Mouse (Mus musculus): ENCODE measurements at regions not wholly inside any gene's neighbourhood (a gene's known extent, or its start where the extent isn't known, plus 50 kb on each side); places are given as distances from the start of the nearest gene placed in this dataset.

DNA sequence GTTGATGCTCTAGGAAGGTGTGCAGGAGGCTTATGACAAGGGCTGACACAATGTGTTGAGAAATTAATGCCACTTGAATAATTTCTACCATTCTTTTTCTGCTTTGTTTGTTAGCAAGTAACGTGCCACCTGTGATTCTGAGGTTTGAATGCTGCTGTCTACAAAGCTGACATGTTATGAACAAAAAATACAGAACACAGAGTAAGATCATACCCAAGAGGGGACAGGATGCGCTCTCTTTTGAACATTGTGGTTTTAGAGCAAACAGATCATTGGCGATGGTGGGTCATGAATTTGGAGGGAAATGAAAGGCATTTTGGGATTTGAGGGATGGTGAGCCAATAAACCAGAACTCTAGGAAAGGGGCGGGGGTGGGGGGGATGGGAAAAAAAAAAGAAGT lies 73.3 kb upstream of the Satb1 start:
- intact Hi-C loops (cut with DNase I): no loop called here

DNA sequence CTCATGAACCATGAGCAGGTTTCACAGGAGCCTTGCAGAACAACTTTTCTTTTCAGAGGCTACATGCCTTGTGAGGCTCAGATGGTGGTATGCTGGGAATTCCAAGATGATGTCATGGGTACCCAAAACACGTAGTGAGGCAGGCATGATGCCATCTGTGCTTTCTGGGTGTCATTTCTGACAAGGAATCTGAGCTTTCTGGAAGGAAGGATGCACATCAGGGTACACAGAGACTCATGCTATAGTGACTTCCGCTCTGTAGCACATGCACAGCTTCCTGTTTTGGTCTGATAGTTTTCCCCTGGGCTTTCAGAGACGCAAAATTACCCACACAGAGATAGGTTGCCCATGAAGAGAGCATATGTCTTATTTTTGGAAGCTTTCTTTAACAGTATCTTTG lies 70.8 kb upstream of the Satb1 start:
- intact Hi-C loops (cut with DNase I): no loop called here
- TF ChIP-seq EP300 (IDR thresholded peaks at IDR 0.05; ENCODE audit: insufficient read depth, low read depth, low read length): no peak

More for the DNA sequence above, 73.3 kb upstream of the Satb1 start:
- no peak overlapping the region for H3K9ac ChIP-seq (ENCODE audit: low read depth, low read length)
- H3K79me2 ChIP-seq (replicated peaks; ENCODE audit: control insufficient read depth, insufficient read depth, low read length): no peaks in the 10 kb centered on the region
- no peak overlapping the region for H3K4me3 ChIP-seq
- H3K36me3 ChIP-seq (ENCODE audit: control insufficient read depth, insufficient read depth, low read length): no peaks in the 10 kb centered on the region
- 0 out of 2 replicates have a peak, but pooled peaks cover 1% of the 10 kb centered on the region for H3K4me1 ChIP-seq (ENCODE audit: control insufficient read depth, insufficient read depth, low read length)
- DNase-seq: no peak
- no peak for TF ChIP-seq EP300 (IDR thresholded peaks at IDR 0.05; ENCODE audit: insufficient read depth, low read depth, low read length)
- no peak overlapping the region for H3K27ac ChIP-seq
- H3K27me3 ChIP-seq (ENCODE audit: control insufficient read depth, insufficient read depth, low read length): no peaks in the 10 kb centered on the region
- WGBS: 77% methylated on average over 4 of the region's 4 CpGs

DNA sequence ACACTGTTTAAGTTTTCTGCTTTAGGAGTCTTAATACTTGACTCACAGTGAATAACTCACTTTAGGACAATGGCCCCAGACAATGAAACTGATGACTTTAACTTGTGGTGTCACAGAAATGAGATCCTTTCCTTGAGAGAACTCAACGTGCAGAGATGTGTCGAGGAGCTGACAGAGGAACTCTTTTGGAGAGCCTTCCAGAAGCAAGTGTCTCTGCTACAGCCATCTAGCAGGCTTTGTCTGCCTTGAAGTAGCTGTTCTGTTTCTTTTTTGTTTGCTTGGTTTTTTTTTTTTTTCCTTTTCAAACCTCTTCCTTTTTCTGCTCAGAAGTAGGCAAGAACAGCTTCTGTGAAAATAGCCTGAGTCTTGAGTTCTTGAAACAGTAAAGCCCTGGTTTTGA lies 66.3 kb upstream of the Satb1 start:
- TF ChIP-seq POLR2A (IDR thresholded peaks at IDR 0.05; ENCODE audit: insufficient read depth, low read depth, low read length): no peak
- TF ChIP-seq CTCF (IDR thresholded peaks at IDR 0.05): no peak
- no peak for TF ChIP-seq EP300 (IDR thresholded peaks at IDR 0.05; ENCODE audit: insufficient read depth, low read depth, low read length)

More for the DNA sequence above, 70.8 kb upstream of the Satb1 start:
- Histone ChIP-seq H3K4me1 (ENCODE audit: control insufficient read depth, insufficient read depth, low read length) (0 out of 2 replicates have a peak, but pooled peaks cover 1% of the 10 kb centered on the region), H3K79me2 (replicated peaks; ENCODE audit: control insufficient read depth, insufficient read depth, low read length) (no peaks in the 10 kb centered on the region), H3K9ac (ENCODE audit: low read depth, low read length) (no peak overlapping the region), H3K4me3 (no peak overlapping the region), H3K36me3 (ENCODE audit: control insufficient read depth, insufficient read depth, low read length) (no peaks in the 10 kb centered on the region), H3K27me3 (ENCODE audit: control insufficient read depth, insufficient read depth, low read length) (no peaks in the 10 kb centered on the region), H3K27ac (no peak overlapping the region)
- peak in 1 of 2 experiments; percentile 4 for DNase-seq
- whole genome bisulfite sequencing: 15% methylated on average over 3 of the region's 3 CpGs

DNA sequence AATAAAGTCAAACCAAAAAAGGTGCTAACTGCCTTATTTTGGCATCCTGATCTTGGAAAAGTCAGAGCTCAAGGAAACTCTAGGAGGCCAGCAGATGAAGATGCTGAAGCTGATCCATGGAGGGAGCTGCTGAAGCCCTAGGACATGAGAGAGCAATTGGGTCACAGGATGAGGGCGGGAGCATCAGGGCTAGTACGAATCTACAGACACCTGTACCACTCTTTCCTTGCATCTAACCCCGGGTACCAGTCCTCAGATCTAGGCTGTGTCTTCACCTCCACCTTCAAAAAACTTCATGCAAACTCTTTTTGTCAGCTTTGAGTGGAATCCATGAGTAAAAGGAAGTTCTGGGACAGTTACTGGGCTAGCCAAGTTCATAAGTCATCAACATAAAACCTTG lies 63.1 kb upstream of the Satb1 start:
- no peaks in the 10 kb centered on the region for H3K27me3 ChIP-seq (ENCODE audit: control insufficient read depth, insufficient read depth, low read length)
- no peak overlapping the region for H3K4me3 ChIP-seq
- H3K9ac ChIP-seq (ENCODE audit: low read depth, low read length): no peak overlapping the region
- no peak for TF ChIP-seq CTCF (IDR thresholded peaks at IDR 0.05)
- no peak for TF ChIP-seq EP300 (IDR thresholded peaks at IDR 0.05; ENCODE audit: insufficient read depth, low read depth, low read length)
- no peak for TF ChIP-seq POLR2A (IDR thresholded peaks at IDR 0.05; ENCODE audit: insufficient read depth, low read depth, low read length)
- H3K4me1 ChIP-seq (ENCODE audit: control insufficient read depth, insufficient read depth, low read length): no peaks in the 10 kb centered on the region
- no peaks in the 10 kb centered on the region for H3K79me2 ChIP-seq (replicated peaks; ENCODE audit: control insufficient read depth, insufficient read depth, low read length)
- no peak overlapping the region for H3K27ac ChIP-seq
- 81% methylated on average over 3 of the region's 3 CpGs for WGBS
- no peaks in the 10 kb centered on the region for H3K36me3 ChIP-seq (ENCODE audit: control insufficient read depth, insufficient read depth, low read length)
- intact Hi-C loops (cut with DNase I): no loop called here
- no peak for DNase-seq

More for the DNA sequence above, 66.3 kb upstream of the Satb1 start:
- 0 out of 2 replicates have a peak, but pooled peaks cover 1% of the 10 kb centered on the region for H3K4me1 ChIP-seq (ENCODE audit: control insufficient read depth, insufficient read depth, low read length)
- no peak overlapping the region for H3K27ac ChIP-seq
- H3K9ac ChIP-seq (ENCODE audit: low read depth, low read length): no peak overlapping the region
- H3K27me3 ChIP-seq (ENCODE audit: control insufficient read depth, insufficient read depth, low read length): no peaks in the 10 kb centered on the region
- no peak for DNase-seq
- intact Hi-C loops (cut with DNase I): no loop called here
- H3K36me3 ChIP-seq (ENCODE audit: control insufficient read depth, insufficient read depth, low read length): no peaks in the 10 kb centered on the region
- no peaks in the 10 kb centered on the region for H3K79me2 ChIP-seq (replicated peaks; ENCODE audit: control insufficient read depth, insufficient read depth, low read length)
- H3K4me3 ChIP-seq: no peak overlapping the region
- 55% methylated on average over 2 of the region's 2 CpGs for WGBS

DNA sequence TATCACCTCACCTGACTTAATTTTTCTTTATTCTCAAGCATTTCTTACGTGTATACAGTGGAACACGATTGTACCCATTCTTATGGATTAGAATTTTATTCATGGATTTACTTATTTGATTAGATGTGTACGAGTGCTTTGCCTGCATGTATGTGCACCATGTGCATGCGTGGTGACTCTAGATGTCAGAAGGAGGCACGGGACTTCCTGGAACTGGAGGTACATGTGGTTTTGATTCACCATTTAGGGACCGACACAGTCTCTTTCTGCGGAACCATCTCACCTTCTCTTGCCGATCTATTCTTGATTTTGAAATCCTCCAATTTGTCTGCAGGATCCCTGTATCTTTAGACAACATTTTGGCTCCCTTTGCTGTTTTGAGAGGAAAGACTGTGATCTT lies 61.2 kb upstream of the Satb1 start:
- no peak overlapping the region for H3K9ac ChIP-seq (ENCODE audit: low read depth, low read length)
- H3K36me3 ChIP-seq (ENCODE audit: control insufficient read depth, insufficient read depth, low read length): no peaks in the 10 kb centered on the region
- WGBS: 85% methylated on average over 8 of the region's 8 CpGs
- no peak overlapping the region for H3K4me3 ChIP-seq
- no peak overlapping the region for H3K27ac ChIP-seq
- no peak for DNase-seq
- TF ChIP-seq CTCF (IDR thresholded peaks at IDR 0.05): no peak
- TF ChIP-seq POLR2A (IDR thresholded peaks at IDR 0.05; ENCODE audit: insufficient read depth, low read depth, low read length): no peak
- TF ChIP-seq EP300 (IDR thresholded peaks at IDR 0.05; ENCODE audit: insufficient read depth, low read depth, low read length): no peak
- no peaks in the 10 kb centered on the region for H3K27me3 ChIP-seq (ENCODE audit: control insufficient read depth, insufficient read depth, low read length)
- intact Hi-C loops (cut with DNase I): no loop called here
- no peaks in the 10 kb centered on the region for H3K79me2 ChIP-seq (replicated peaks; ENCODE audit: control insufficient read depth, insufficient read depth, low read length)
- no peaks in the 10 kb centered on the region for H3K4me1 ChIP-seq (ENCODE audit: control insufficient read depth, insufficient read depth, low read length)

- Histone ChIP-seq H3K9ac (ENCODE audit: low read depth, low read length) (no peak overlapping the region), H3K27ac (no peak overlapping the region), H3K27me3 (ENCODE audit: control insufficient read depth, insufficient read depth, low read length) (no peaks in the 10 kb centered on the region), H3K4me1 (ENCODE audit: control insufficient read depth, insufficient read depth, low read length) (no peaks in the 10 kb centered on the region), H3K4me3 (no peak overlapping the region), H3K36me3 (ENCODE audit: control insufficient read depth, insufficient read depth, low read length) (no peaks in the 10 kb centered on the region), H3K79me2 (replicated peaks; ENCODE audit: control insufficient read depth, insufficient read depth, low read length) (no peaks in the 10 kb centered on the region)
- intact Hi-C loops (cut with DNase I): no loop called here
- WGBS: 34% methylated on average over 3 of the region's 3 CpGs
- no peak for TF ChIP-seq EP300 (IDR thresholded peaks at IDR 0.05; ENCODE audit: insufficient read depth, low read depth, low read length)
- TF ChIP-seq POLR2A (IDR thresholded peaks at IDR 0.05; ENCODE audit: insufficient read depth, low read depth, low read length): no peak
- no peak for TF ChIP-seq CTCF (IDR thresholded peaks at IDR 0.05)
- DNase-seq: no peak
These were observed 59.8 kb upstream of the Satb1 start for GRCm38 (mm10) chr17:51892856-51893255.
